Mouse (Mus musculus) macrophage (primary cell): ENCODE results near the gene Jak3. TPM values are rescaled to one million over a fixed set of nuclear protein-coding genes. Genes with fewer than 3 reads are reported as not detected.

ENCODE experiments used
- H3K27ac ChIP-seq: fragments of 350-480 bp; formaldehyde crosslinking; 2 replicates; pipeline ENCODE4 v1.9.0; 2021
- H3K36me3 ChIP-seq: fragments of 350-480 bp; formaldehyde crosslinking; 2 replicates; pipeline ENCODE4 v1.9.0; 2021; ENCODE audit errors: inconsistent target
- H3K4me3 ChIP-seq: fragments of 350-480 bp; formaldehyde crosslinking; 2 replicates; pipeline ENCODE4 v1.9.0; 2021; ENCODE audit errors: inconsistent target
- H3K79me2 ChIP-seq: fragments of 350-480 bp; formaldehyde crosslinking; 2 replicates; pipeline ENCODE4 v1.9.0; 2021; ENCODE audit errors: inconsistent target
- WGBS: methylation state at CpG from one replicate; pipeline ENCODE4 v1.1.7; 2026; ENCODE audit warnings: inconsistent platforms; ENCODE audit not compliant: missing documents; 5-methylcytosine and 5-hydroxymethylcytosine counted together
- polyA plus RNA-seq: library from polyadenylated mRNA; stranded (reverse); fragments of 250-400 nt; gene quantifications from 3 replicates; pipeline ENCODE4 v1.2.4, GENCODE M21; 2018; ENCODE audit warnings: inconsistent platforms

Gene Jak3
- polyA plus RNA-seq, 1 experiment from 2014 or later, result 10.8 TPM

GRCm38 (mm10) chr8:71639318-71639717 lies 36.8 kb upstream of the Jak3 start:
- H3K27ac ChIP-seq, result no peak overlapping the region
- H3K36me3 ChIP-seq, result no peaks in the 10 kb centered on the region
- WGBS, result 99% methylated on average over 4 of the region's 4 CpGs
- no peak overlapping the region for H3K4me3 ChIP-seq
- H3K79me2 ChIP-seq, result no peaks in the 10 kb centered on the region

GRCm38 (mm10) chr8:71645510-71645909 lies 30.6 kb upstream of the Jak3 start:
- no peaks in the 10 kb centered on the region for H3K79me2 ChIP-seq
- H3K27ac ChIP-seq, result no peak overlapping the region
- no peak overlapping the region for H3K4me3 ChIP-seq
- WGBS, result 89% methylated on average over 9 of the region's 9 CpGs
- no peaks in the 10 kb centered on the region for H3K36me3 ChIP-seq

- H3K36me3 ChIP-seq, result no peaks in the 10 kb centered on the region
- H3K79me2 ChIP-seq, result no peaks in the 10 kb centered on the region
- no peak overlapping the region for H3K4me3 ChIP-seq
- H3K27ac ChIP-seq, result no peak overlapping the region
- WGBS, result 4% methylated on average over 22 of the region's 24 CpGs
Measured at GRCm38 (mm10) chr8:71654600-71654999, 21.5 kb upstream of the Jak3 start.

GRCm38 (mm10) chr8:71657816-71658215 lies 18.3 kb upstream of the Jak3 start:
- Histone ChIP-seq H3K36me3 (no peaks in the 10 kb centered on the region), H3K4me3 (no peak overlapping the region), H3K79me2 (no peaks in the 10 kb centered on the region), H3K27ac (no peak overlapping the region)
- WGBS, result 29% methylated on average over 9 of the region's 9 CpGs

- WGBS, result 29% methylated on average over 15 of the region's 17 CpGs
- H3K36me3 ChIP-seq, result no peaks in the 10 kb centered on the region
- no peak overlapping the region for H3K27ac ChIP-seq
- no peaks in the 10 kb centered on the region for H3K79me2 ChIP-seq
- no peak overlapping the region for H3K4me3 ChIP-seq
Measured at GRCm38 (mm10) chr8:71658515-71659049, 17.5 kb upstream of the Jak3 start.

GRCm38 (mm10) chr8:71659751-71660150 lies 16.3 kb upstream of the Jak3 start:
- Histone ChIP-seq H3K27ac (no peak overlapping the region), H3K79me2 (no peaks in the 10 kb centered on the region), H3K36me3 (no peaks in the 10 kb centered on the region), H3K4me3 (no peak overlapping the region)
- WGBS, result 77% methylated on average over 1 of the region's 1 CpGs

- WGBS, result 22% methylated on average over 36 of the region's 36 CpGs
- Histone ChIP-seq H3K36me3 (no peaks in the 10 kb centered on the region), H3K27ac (no peak overlapping the region), H3K4me3 (no peak overlapping the region), H3K79me2 (no peaks in the 10 kb centered on the region)
Measured at GRCm38 (mm10) chr8:71660325-71661120, 15.6 kb upstream of the Jak3 start.

GRCm38 (mm10) chr8:71665331-71666130 lies 10.6 kb upstream of the Jak3 start:
- Histone ChIP-seq H3K79me2 (no peaks in the 10 kb centered on the region), H3K27ac (peak overlapping the region; percentile 81), H3K4me3 (peak overlapping the region; percentile 29), H3K36me3 (no peaks in the 10 kb centered on the region)
- 9% methylated on average over 18 of the region's 22 CpGs for WGBS

GRCm38 (mm10) chr8:71666855-71667254 lies 9.2 kb upstream of the Jak3 start:
- Histone ChIP-seq H3K4me3 (peak overlapping the region; percentile 29; the same call in 1 of the 2 replicates), H3K36me3 (no peaks in the 10 kb centered on the region), H3K79me2 (no peaks in the 10 kb centered on the region), H3K27ac (peak overlapping the region; percentile 81)
- 90% methylated on average over 1 of the region's 1 CpGs for WGBS

GRCm38 (mm10) chr8:71667256-71667655 lies 8.8 kb upstream of the Jak3 start:
- no peaks in the 10 kb centered on the region for H3K36me3 ChIP-seq
- WGBS, result 100% methylated on average over 5 of the region's 5 CpGs

GRCm38 (mm10) chr8:71668220-71668975 lies 7.7 kb upstream of the Jak3 start:
- H3K4me3 ChIP-seq, result peak overlapping the region; percentile 17
- 3% methylated on average over 21 of the region's 21 CpGs for WGBS

More at GRCm38 (mm10) chr8:71667256-71667655, 8.8 kb upstream of the Jak3 start:
- H3K4me3 ChIP-seq, result no peak overlapping the region
- no peaks in the 10 kb centered on the region for H3K79me2 ChIP-seq
- H3K27ac ChIP-seq, result peak overlapping the region; percentile 81

GRCm38 (mm10) chr8:71670198-71670597 lies 5.9 kb upstream of the Jak3 start:
- Histone ChIP-seq H3K4me3 (peak overlapping the region; percentile 67), H3K79me2 (no peaks in the 10 kb centered on the region), H3K36me3 (no peaks in the 10 kb centered on the region), H3K27ac (peak overlapping the region; percentile 48)
- 49% methylated on average over 10 of the region's 12 CpGs for WGBS

More at GRCm38 (mm10) chr8:71668220-71668975, 7.7 kb upstream of the Jak3 start:
- H3K27ac ChIP-seq, result peak overlapping the region; percentile 81
- no peaks in the 10 kb centered on the region for H3K79me2 ChIP-seq
- H3K36me3 ChIP-seq, result no peaks in the 10 kb centered on the region

GRCm38 (mm10) chr8:71670621-71671548 lies 5.2 kb upstream of the Jak3 start:
- WGBS, result 2% methylated on average over 52 of the region's 64 CpGs
- Histone ChIP-seq H3K79me2 (no peaks in the 10 kb centered on the region), H3K36me3 (no peaks in the 10 kb centered on the region), H3K27ac (peak overlapping the region; percentile 48), H3K4me3 (peak overlapping the region; percentile 67)
